Mouse (Mus musculus) brown adipose tissue, adult 24 weeks (tissue): ENCODE measurements at regions not wholly inside any gene's neighbourhood (a gene's known extent, or its start where the extent isn't known, plus 50 kb on each side); places are given as distances from the start of the nearest gene placed in this dataset.

ENCODE experiments used
- H3K27ac ChIP-seq: fragments of 200-500 bp; replicated peaks from 2 replicates; pipeline ENCODE4 v1.5.1; 2012; ENCODE audit warnings: low read depth, mild to moderate bottlenecking, low read length
- H3K4me1 ChIP-seq: fragments of 200-500 bp; 2 replicates; pipeline ENCODE4 v1.6.1; 2012; ENCODE audit warnings: low read length, mixed read lengths; ENCODE audit not compliant: control insufficient read depth, insufficient read depth, insufficient read length
- H3K4me3 ChIP-seq: fragments of 200-500 bp; 2 replicates; pipeline ENCODE4 v1.5.1; 2012; ENCODE audit warnings: low read depth, mild to moderate bottlenecking, low read length, moderate library complexity; ENCODE audit not compliant: insufficient read depth

DNA sequence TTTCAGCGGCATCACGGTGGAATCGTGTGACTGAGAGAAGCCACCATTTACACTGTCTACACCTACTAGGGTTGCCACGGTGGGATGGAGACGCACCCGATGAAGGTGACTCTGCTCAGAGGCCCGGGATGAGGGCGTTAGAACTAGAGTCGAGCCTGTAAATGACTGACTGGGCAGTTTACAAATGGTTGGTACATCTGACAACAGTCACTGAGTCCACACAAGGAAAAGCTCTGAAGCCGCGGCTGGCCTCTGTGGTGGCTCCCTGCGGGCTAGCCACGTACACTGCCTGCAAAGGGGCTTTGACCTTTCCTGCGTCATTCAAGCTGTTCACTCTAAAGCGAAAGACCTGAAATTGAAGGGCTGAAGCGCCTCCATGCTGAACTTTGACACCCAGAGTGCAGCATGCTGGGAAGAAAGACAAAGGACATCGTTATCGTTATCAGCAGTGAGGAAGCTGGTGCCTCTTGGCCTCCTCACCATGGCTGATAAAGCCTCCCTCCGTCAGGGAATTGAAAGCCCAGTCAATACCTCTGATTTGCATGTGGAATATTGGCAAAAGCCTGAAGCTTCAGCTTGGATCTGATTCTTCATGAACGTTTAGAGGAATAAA is 462.1 kb upstream of the Arglu1 start:
- H3K27ac ChIP-seq: no peak overlapping the region
- no peak overlapping the region for H3K4me3 ChIP-seq

DNA sequence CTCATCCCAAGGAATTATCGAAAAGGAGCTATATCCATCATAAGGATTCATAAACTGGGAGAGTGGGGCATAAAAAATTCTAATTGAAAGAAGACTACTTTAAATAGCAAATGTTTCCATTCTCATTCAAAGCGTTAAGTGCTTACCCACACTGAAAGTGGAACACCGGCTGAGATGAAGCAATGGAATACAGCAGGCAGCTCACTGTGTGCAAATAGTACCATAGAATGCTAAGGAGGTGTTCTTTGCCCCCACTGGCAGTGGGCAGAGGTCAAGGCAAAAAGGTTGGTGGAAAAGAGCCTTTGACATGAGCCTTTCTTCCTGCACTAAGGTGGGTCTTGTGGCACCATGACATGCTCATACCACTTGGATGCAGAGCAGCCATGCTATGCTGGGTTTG is 454.0 kb upstream of the Arglu1 start:
- Histone ChIP-seq H3K4me1 (no peaks in the 10 kb centered on the region), H3K27ac (no peak overlapping the region), H3K4me3 (no peak overlapping the region)

More for the DNA sequence above, 462.1 kb upstream of the Arglu1 start:
- no peaks in the 10 kb centered on the region for H3K4me1 ChIP-seq

DNA sequence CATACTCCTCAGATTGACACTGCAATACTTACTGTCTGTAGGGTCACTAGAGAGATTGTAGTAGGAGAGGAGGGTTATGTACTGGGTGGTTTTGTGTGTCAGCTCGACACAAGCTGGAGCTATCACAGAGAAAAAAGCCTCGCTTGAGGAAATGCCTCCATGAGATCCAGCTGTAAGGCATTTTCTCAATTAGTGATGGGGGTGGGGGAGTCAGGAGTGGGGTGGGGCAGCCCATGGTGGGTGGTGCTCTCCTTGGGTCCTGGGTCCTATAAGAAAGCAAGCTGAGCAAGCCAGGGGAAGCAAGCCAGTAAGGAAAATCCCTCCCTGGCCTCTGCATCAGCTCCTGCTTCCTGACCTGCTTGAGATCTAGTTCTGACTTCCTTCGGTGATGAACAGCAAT is 449.5 kb upstream of the Arglu1 start:
- Histone ChIP-seq H3K4me1 (no peaks in the 10 kb centered on the region), H3K4me3 (no peak overlapping the region), H3K27ac (no peak overlapping the region)

DNA sequence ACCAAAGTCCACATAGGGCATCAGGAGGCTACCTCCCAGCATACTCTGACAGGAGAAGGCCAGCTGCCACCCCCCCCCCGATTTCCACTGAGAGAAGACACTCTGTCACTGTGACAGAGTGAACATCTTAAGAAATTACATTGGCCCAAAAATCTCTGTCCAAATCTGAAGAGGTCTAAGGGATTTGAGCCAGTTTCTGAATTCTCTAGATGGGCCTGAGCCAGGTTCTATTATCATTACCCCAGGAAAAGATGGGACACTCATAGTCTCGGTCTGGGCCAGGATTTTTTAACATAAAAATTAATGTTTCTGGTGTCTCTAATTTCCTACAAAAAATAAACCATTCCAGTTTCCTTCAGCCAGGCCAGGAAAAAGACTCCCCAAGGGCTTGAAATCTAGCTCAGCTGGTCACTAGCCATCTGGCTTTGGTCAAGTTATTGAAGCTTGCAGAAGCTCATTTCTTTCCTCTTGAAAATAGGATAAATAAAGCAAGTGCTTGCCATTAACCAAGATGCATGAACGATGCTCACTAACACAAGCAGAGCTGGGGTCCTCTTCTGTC is 448.8 kb upstream of the Arglu1 start:
- H3K27ac ChIP-seq: no peak overlapping the region
- H3K4me3 ChIP-seq: no peak overlapping the region
- no peaks in the 10 kb centered on the region for H3K4me1 ChIP-seq

DNA sequence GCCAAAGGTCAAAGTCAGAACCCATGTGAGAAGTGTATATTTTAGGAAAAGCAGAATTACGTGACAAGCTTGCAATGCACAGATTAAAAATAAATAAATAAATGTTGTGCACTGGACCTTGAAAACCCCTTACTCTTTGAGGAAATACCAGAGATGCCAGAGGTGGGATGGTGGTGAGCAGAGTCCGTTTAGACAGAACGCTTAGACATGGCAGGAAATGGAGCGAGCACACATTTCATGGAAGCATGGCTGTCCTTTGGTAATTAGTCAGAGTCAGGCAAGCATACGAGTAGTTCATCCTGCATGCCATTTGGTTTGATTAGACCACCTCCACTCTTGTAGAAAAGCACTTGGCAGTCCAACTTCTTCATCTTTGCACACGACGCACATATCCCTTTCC is 443.4 kb upstream of the Arglu1 start:
- Histone ChIP-seq H3K4me1 (no peaks in the 10 kb centered on the region), H3K27ac (no peak overlapping the region), H3K4me3 (no peak overlapping the region)

DNA sequence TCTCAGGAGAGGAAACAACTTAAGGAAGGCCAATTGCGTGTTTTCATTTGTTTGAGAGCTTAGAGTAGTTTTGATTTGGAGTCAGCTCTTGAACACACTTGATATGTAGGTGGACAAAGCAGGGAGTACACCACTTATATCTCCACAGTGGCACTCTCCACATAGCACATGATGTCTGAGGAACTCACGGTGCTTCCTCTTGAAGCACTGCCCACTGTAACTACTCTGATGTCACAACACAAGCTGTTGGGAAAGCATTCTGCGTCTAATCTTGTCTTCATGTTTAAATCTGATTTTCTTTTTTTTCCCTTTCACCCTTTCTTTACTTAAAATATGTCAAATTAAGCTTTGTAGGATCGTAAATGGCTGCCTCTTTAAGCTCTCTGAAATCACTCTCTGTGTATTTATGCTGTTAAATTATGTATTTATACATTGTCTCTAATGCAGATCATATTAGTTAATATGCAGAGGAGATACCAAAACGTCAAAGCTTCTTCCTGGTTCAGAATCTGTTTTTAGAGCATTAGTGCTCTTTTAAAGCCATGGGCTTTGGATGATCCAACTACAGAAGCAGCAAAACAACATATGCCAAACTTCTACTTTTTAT is 442.4 kb upstream of the Arglu1 start:
- Histone ChIP-seq H3K4me1 (no peaks in the 10 kb centered on the region), H3K27ac (no peak overlapping the region), H3K4me3 (no peak overlapping the region)

DNA sequence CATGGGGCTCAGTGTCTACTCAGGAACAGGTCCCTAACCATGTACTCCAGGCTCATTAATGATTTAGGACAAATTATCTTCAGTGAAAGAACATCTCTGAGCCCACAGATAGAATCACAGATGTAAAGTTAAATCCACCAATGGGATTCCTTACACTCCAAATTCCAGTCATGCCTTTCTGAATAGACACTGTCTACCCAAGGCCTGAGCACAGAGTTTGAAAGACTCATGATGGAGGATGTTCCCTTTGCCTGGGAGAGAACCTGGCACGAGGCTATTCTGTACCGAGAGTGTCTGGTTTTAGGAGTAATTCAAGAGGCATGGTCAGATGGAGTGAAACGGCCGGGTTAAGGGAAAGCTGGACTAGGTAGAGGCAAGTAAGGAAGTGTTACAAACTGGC is 440.9 kb upstream of the Arglu1 start:
- no peaks in the 10 kb centered on the region for H3K4me1 ChIP-seq
- no peak overlapping the region for H3K27ac ChIP-seq
- H3K4me3 ChIP-seq: no peak overlapping the region

DNA sequence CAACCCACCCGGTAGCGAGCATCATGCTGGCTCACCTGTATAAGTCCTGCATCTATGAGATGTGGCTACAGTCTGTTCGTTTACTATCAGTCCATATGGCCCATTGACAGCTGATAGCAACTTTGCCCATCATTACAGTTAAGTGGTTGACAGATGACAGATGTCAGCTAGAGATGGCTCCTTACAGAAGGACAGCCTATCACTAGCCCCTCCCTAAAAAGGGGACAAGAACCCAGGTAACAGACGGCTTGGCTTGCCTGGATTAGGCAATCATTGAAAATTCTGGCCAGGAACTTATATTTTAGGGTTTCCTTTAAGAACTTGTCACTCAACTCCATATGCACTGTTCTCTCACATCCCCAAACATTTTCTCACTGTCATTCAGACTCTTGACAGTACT is 434.2 kb upstream of the Arglu1 start:
- H3K27ac ChIP-seq: no peak overlapping the region
- no peaks in the 10 kb centered on the region for H3K4me1 ChIP-seq
- no peak overlapping the region for H3K4me3 ChIP-seq

DNA sequence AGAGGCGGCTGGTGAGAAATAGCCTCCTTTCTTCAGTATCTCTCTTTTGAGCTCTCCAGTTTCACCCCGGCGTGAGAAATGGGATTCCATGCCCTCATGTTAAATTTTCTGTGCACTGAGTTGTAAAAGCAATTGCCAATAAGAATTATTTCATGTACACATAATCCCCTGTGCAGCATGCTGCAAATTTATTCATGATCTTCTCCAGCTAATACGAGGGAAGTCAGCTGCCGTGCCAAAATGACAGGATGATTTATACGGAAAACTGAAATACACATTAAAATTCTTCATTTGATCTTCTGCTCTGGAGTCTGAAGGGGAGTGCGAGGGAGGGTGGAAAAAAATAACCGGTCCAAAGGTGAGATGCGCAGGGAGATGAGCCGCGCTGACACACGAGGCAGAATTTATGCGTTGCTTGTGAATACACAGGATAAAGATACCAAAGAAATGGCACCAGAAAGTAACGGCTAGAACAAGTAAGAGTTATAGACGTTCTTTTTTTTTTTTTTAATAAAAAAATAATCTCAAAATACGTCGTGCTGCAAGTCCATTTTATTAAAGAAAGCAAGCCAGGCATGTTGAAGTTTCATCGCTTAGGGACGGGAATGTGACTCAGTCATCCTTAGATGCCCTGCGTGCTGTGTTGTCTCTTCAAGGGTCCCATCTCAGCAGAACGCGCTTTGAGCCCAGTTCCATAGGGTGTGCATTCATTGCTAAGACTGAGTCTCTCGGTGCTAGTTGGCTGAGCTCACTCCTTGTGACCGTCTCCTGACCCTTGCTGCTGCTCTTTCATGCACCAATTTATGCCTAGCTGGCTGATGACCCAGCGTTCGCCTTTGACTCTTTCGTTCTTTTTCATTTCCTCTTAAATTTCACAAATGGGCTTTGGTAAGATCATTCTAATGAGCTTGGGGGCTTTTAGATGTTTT is 427.8 kb upstream of the Arglu1 start:
- Histone ChIP-seq H3K4me1 (no peaks in the 10 kb centered on the region), H3K27ac (no peak overlapping the region), H3K4me3 (no peak overlapping the region)

DNA sequence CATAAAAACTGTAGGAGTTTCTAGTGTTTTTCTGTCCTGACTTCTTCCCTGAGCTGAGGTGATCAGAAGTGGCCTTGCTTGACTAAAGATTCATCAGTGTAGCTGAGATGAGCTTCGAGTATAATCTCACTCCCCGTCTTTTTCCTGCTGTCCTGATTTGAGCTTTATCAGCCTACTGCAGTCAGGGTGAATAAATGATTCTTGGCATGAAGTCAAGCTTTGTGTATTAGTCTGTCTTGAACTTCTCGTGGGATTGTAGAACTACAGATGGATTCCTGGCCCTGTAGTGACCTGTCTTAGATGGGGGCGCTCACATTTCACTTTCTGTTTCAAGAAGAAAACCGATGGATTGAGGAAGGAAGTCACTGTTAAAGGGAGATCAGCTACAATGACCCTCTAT is 405.7 kb upstream of the Arglu1 start:
- no peak overlapping the region for H3K4me3 ChIP-seq
- no peaks in the 10 kb centered on the region for H3K4me1 ChIP-seq
- H3K27ac ChIP-seq: no peak overlapping the region

DNA sequence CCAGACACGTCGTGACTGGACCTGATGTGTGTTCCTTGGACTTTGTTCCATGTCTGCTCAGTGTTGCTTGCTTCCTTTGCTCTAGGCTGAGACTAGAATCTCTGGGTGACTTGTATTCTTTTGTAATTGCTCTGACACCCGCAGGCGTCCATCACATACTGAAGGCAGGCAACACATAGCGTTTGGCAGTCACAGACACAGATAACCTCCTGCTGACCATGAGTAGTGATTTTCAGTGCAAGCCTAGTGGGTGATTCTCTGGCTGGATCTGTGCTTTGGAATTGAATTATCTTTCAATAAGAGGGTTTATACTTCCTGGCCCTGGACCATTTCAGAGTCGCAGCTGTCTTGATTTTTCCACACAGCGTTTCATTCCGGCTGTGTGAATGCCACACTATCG is 403.7 kb upstream of the Arglu1 start:
- H3K27ac ChIP-seq: no peak overlapping the region
- no peaks in the 10 kb centered on the region for H3K4me1 ChIP-seq
- H3K4me3 ChIP-seq: no peak overlapping the region

DNA sequence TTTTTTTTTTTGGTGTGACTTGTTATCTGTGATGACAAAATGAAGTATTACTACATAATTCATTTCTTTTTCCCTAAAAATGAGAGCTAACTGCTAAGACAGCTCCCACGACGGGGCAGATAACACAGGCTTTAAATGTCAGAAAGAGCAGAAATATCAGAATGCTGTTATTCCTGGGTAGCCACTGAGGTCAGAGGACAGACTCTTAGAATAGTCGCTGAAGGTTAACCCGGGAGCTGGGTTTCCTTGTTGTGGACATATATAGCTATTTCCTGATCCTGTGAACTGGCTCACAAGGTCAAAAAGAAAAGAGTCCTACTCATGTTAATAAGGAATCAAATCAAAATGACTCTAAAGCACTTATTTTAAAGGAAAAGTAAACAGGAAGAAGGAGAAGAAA is 403.0 kb upstream of the Arglu1 start:
- Histone ChIP-seq H3K27ac (no peak overlapping the region), H3K4me3 (no peak overlapping the region), H3K4me1 (no peaks in the 10 kb centered on the region)

DNA sequence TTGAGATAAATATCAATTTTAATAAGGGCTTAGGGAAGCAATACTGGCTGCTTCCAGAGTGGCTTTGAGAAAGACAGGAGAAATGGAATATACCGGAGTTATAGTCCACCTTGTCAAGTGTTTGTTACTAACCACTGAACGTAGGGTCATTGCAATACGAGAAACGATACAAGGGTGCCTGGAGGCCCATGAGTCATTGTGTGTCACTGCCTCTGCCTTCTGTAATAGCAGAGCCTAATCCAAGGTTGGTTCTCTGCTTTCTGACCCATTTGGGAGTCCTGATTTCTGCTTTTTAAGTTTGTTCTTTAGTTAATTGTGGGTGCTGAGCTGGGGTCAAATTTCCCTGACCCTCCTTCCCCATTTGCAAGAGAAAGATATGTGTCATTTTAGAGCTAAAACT is 382.4 kb upstream of the Arglu1 start:
- H3K4me1 ChIP-seq: no peaks in the 10 kb centered on the region; the same call in 1 of the 2 replicates
- no peak overlapping the region for H3K27ac ChIP-seq
- H3K4me3 ChIP-seq: no peak overlapping the region

DNA sequence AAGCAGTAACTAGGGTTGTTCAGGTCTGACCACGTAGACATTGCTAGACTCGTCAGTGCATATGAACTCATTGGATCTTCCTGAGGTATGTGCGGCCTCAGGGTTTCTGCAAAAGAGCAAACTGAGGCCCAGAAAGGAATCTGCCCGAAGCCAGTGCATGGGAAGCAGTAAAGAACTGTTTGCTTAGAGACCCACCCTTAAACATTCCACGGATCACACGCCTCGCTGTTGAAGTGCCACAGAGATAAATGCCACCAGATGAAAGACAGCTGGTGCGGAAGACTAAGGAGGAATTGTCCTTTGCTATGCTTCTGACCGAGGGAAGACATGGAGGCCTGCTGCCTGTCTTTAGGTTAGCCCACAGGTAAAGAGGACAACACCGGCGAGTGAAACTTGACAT is 382.0 kb upstream of the Arglu1 start:
- no peak overlapping the region for H3K27ac ChIP-seq

DNA sequence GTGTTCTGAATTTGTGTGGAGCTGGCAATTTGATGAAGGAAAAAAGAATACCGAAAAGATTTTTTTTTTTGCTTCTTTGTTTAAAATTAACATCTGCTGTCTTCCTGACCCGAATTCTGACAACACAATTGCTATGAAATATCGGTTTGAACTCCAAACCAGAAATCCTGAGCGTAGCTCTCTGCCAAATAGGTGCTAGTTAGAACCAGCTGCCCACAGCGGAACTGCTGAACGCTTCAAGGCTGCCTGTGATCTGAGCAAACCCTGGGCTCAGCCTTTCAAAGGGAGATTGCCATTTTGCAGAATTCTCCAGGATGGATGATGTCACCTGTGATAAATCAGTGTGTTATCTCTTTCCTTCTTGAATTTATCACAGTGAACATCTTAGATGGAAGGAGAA is 380.6 kb upstream of the Arglu1 start:
- Histone ChIP-seq H3K4me3 (no peak overlapping the region), H3K27ac (no peak overlapping the region)

More for the DNA sequence above, 382.0 kb upstream of the Arglu1 start:
- H3K4me3 ChIP-seq: no peak overlapping the region
- H3K4me1 ChIP-seq: no peaks in the 10 kb centered on the region; the same call in 1 of the 2 replicates

More for the DNA sequence above, 380.6 kb upstream of the Arglu1 start:
- H3K4me1 ChIP-seq: no peaks in the 10 kb centered on the region; the same call in 1 of the 2 replicates
